Mouse (Mus musculus) bone marrow, adult 2 months (tissue): Measurements from ENCODE around the gene Rnf26. TPM values are rescaled to one million over a fixed set of nuclear protein-coding genes. Genes with fewer than 3 reads are reported as not detected.
A peak's percentile ranks its signal among the peaks of the same experiment; 100 is the strongest.

ENCODE experiments used
- H3K27ac ChIP-seq: fragments of 200-500 bp; 2 replicates; pipeline ENCODE4 v1.5.1; 2012; ENCODE audit warnings: low read depth, mild to moderate bottlenecking, control low read depth, inconsistent platforms, low read length; ENCODE audit not compliant: control insufficient read depth, poor library complexity, insufficient read depth
- H3K4me1 ChIP-seq: fragments of 200-500 bp; 2 replicates; pipeline ENCODE4 v1.6.1; 2011; ENCODE audit warnings: low read length; ENCODE audit not compliant: control insufficient read depth, insufficient read depth
- H3K4me3 ChIP-seq: fragments of 200-500 bp; replicated peaks from 2 replicates; pipeline ENCODE3; 2011; ENCODE audit warnings: mild to moderate bottlenecking, low read depth, low read length, control low read depth; ENCODE audit not compliant: control insufficient read depth
- CTCF ChIP-seq: fragments of 200-500 bp; IDR thresholded peaks from 2 replicates; pipeline ENCODE4 v1.5.1; 2011; ENCODE audit warnings: low read length, control low read depth; ENCODE audit not compliant: control insufficient read depth, insufficient read depth
- POLR2A ChIP-seq: fragments of 200-500 bp; IDR thresholded peaks from 2 replicates; pipeline ENCODE4 v1.6.1; 2011; ENCODE audit warnings: low read depth, mild to moderate bottlenecking, control low read depth, low read length, borderline replicate concordance; ENCODE audit not compliant: control insufficient read depth
- WGBS: fragments of 180-500 bp; shearing (Covaris S2); methylation state at CpG from one replicate; pipeline ENCODE4 v1.1.7; 2018; 5-methylcytosine and 5-hydroxymethylcytosine counted together
- polyA plus RNA-seq: library from polyadenylated mRNA; stranded (reverse); fragments of >200 nt; gene quantifications from 2 replicates; pipeline ENCODE4 v1.2.4, GENCODE M21; 2011; ENCODE audit warnings: low replicate concordance; ENCODE audit not compliant: missing spikeins, insufficient read depth, insufficient read length

The Rnf26 gene
- polyA plus RNA-seq, 1 experiment, result 28.8 TPM

DNA sequence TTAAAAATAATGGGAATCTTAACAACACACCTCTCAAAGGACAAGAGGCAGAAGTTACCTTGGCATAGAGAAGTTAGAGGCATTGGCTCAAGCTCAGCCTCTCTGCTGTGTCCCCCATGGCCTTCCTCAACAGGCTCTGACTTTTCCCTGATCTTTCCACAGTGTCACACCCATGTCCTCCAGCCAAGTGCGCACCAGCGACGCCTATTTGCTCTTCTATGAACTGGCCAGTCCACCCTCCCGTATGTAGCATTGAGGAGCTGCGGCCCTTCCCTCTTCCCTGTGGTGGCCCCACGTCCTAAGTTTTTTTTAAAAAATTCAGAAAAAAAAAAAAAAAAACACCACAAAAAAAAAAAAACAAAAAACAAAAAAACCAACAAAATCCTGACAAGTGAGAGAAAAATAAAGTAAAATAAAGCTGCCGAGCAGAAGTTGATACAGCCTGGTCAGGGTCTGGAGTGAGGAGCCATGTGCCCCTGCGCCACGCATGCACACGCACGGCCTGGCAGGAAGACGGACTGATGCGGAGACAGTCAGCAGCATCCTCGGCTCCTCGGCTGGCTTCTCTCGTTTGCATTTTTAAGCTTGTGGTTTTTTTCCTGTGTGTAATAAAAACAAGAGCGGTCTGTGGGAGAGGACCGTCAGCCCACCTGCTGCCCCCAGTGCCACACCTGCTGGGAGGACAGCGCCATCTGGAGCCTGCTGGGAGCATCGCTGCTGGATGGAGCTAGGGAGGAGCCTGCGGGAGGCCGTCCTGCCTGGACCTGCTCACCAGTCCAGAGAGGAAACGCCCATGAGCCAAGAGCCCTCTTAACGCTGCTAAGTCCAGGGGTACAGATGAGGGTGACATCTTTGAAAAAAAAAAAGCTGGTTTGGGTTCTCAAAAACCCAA is 19.5 kb downstream of the Rnf26 start:
- TF ChIP-seq POLR2A, result no peak
- TF ChIP-seq CTCF, result peak; percentile 88
- WGBS, result 39% methylated on average over 24 of the region's 24 CpGs
- Histone ChIP-seq H3K4me3 (no peak overlapping the region), H3K4me1 (peaks cover 3% of the 10 kb centered on the region; the same call in 1 of the 2 replicates), H3K27ac (no peak overlapping the region)

DNA sequence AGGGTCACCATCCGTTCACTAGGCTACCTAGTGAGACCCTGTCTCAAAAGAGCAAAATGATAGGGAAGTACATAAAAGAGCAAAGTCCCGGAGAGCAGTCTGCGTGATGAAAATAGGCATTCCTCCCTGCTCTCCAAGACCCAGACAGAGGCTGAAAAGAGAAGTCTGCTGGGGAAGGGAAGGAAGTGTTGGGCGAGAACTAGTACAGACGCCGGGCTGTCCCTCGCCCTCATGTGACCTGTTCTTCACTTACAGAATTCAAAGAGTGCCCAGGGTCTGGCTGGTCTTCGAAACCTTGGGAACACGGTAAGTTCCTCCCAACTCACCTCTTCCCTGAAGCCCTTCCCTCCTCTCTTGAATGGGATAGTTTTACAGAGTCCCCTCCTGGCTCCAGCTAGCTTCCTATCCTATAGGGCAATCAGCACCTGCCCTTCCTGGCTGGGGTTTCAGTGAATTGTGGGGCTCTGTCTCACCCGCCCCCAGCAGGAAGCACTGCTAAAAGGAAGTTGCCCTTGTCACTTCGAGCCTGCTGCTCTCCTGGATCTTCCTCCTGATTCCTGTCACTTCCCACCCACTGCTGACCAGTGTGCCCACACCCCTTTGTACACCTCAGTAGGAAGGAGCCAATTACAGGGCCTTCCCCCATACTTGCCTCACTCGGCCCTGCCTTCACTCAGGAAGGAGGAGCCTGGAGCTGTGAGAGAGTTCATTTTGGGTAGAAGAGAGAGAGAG is 24.3 kb downstream of the Rnf26 start:
- Histone ChIP-seq H3K27ac (peak overlapping the region; percentile 62), H3K4me3 (no peak overlapping the region), H3K4me1 (peaks cover 6% of the 10 kb centered on the region)
- WGBS, result 7% methylated on average over 12 of the region's 12 CpGs
- TF ChIP-seq POLR2A, result no peak
- TF ChIP-seq CTCF, result no peak

DNA sequence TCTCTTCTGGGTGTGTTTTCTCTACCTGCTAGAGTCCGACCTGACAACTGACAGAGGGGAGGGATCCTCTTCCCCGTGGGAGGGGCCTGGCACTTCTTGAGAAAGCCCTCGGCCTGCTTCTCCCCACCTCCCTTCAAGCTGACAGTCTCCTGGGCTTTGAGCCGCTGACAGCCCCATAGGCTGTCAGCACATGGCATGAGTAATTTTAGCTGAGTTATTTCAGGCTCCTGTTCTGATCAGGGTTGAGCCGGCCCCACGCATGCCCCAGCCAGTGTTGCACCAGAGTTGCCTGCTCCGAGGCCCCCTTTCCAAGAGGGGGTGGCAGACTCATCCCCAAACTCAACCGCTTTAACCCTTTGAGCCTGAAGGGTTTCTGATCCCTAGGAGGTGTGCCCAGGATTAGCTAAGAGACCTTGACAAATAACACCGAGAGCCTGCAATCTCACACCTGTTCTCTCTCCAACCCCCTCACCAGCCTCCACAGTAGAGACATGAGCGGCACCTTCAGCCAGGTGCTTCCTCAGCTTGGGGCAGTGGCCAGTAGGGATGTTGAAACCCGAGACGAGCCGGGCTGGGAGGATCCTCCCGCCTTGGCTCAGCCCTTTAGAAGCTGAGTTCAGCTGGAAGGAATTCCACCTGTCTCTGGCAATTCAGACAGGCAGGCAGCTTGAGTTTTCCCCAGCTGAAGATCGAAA is 25.4 kb downstream of the Rnf26 start:
- Histone ChIP-seq H3K4me1 (peaks cover 9% of the 10 kb centered on the region), H3K4me3 (no peak overlapping the region), H3K27ac (peak overlapping the region; percentile 39)
- TF ChIP-seq POLR2A (no peak), CTCF (no peak)
- WGBS, result 22% methylated on average over 15 of the region's 15 CpGs

DNA sequence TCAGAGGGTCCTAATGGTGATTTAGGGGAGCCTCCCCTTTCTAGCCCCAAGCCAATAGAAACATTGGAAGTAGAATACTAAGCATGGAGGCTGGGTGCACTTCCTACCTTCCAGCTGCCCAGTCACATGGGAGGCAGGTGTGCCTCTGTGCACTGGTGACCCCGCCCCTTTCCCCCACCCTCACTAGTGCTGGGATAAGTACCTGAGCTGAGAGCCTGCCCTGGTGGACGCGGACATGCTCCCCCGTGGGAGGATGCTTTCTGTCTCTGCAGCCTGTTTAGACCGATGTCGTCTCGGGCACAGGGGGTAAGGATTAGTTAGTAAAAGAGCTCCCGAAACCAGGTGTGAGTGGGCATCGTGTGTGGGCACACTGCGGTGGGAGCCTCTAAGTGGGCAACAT is 26.4 kb downstream of the Rnf26 start:
- TF ChIP-seq CTCF (no peak), POLR2A (no peak)
- peaks cover 11% of the 10 kb centered on the region for H3K4me1 ChIP-seq
- WGBS, result 79% methylated on average over 10 of the region's 10 CpGs
- H3K27ac ChIP-seq, result no peak overlapping the region
- no peak overlapping the region for H3K4me3 ChIP-seq

DNA sequence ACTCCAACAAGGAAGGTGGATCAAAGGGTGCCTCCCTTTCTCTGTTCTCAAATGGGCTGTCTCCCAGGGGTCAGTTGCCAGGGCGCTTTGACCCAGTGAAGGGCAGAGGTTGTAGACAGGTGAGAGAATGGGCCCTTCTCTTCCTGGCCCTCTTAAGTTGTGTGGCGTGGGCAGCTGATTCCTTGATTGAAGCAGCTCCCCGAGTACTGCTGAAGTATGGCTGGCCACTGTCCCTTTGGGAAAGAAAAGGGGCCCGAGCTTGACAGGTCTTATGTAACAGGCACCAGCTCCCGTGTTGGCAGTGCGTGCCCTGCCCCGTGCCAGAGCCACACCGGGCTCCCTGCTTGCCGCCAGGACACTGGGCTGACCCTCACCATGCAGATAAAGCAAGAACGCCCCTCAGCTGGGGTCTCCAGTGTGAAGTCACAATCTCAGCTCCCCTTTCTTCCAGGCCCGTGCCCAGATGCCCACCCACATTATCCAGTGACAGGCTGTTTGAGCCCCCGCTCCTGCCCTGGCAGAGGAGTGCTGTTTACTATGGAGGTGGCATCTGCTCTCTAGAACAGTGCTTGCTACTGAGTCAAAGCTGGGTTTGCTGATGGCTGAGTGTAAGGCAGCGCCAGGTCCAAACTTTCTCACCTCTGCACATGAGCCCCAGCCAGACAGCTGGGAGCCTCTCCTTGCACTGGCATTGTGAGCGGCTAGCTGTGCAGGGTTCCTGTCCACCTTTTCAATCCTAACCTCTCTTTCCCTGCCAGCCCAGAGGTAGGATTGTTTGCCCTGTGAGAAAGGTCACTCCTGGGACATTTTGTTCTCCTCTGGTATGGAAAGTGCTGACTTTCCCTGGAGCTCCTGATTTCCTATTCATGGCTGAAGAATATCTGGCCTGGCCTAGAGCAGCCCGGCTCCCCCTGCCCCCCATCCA is 27.3 kb downstream of the Rnf26 start:
- Histone ChIP-seq H3K4me1 (peaks cover 13% of the 10 kb centered on the region), H3K27ac (no peak overlapping the region), H3K4me3 (no peak overlapping the region)
- WGBS, result 71% methylated on average over 15 of the region's 15 CpGs
- TF ChIP-seq CTCF, result no peak
- TF ChIP-seq POLR2A, result no peak

DNA sequence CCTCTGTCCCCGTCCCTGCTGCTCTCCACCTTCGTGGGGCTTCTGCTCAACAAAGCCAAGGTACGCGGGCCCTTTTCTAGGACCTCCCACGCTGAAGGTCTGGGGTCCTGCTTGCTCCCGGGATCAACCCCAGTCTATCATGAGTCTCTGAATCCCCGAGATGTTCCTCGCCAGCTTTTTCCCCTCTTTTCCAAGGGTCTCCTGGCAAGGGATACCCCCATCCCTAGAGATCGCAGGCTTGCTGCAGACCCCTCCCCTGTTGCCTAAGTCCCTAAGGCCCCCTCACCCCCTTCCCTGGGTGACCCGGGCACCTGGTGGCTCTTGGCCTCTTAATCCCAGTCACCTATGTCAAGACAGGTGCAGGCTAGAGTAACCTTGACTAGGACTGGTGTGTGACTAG is 28.0 kb downstream of the Rnf26 start:
- Histone ChIP-seq H3K4me3 (peak overlapping the region; percentile 57), H3K27ac (no peak overlapping the region), H3K4me1 (peaks cover 14% of the 10 kb centered on the region)
- 18% methylated on average over 10 of the region's 10 CpGs for WGBS
- TF ChIP-seq POLR2A, result no peak
- TF ChIP-seq CTCF, result no peak

DNA sequence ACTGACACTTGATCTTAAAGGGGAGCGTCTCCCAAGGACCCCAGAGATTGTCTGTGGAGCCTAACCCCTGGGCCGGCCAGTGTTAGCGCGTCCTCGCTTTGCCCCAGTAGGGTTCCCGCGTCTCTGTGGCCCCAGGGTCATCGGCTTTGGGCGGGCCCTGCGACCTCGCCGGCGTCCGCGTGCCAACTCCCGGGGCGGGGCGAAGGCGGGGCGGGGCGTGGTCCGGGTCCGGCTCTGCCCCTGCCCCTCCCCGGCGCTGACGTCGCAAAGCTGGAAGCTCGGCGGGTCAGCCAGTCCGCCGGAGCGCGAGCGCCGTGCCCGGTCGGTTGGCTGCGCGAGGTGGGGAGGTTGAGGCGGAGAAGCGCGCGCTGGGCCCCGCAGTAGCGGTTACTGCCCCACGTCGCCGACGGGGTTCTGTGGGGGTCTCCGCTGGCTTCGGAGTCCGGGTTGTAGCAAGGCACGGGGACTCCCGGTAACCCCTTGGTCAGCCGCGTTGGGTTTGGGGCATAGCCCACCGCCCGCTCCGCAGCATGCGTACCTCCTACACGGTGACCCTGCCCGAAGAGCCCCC is 28.6 kb downstream of the Rnf26 start:
- Histone ChIP-seq H3K4me1 (peaks cover 14% of the 10 kb centered on the region), H3K27ac (no peak overlapping the region), H3K4me3 (peak overlapping the region; percentile 57)
- WGBS, result under 1% methylated on average over 62 of the region's 62 CpGs
- TF ChIP-seq CTCF (no peak), POLR2A (peak; percentile 49; the same call in 1 of the 2 replicates)
